Mouse (Mus musculus) stomach, postnatal 0 days (tissue): ENCODE measurements around the gene Gpatch11. TPM values are rescaled to one million over a fixed set of nuclear protein-coding genes. Genes with fewer than 3 reads are reported as not detected.
A peak's percentile ranks its signal among the peaks of the same experiment; 100 is the strongest.
"Not testable (repeated sequence)": the region's sequence is repeated elsewhere in the genome, so short reads cannot be mapped to it uniquely, and the experiment has no call there.

ENCODE experiments used
- ATAC-seq: fragments of 200-750 bp; cut with Nextera tagmentation; 2 replicates; pipeline ENCODE4 v1.8.0; 2017; ENCODE audit not compliant: low FRiP score, low TSS enrichment
- DNase-seq: peaks from one replicate; pipeline ENCODE4 v3.0.0-alpha.2; 2016; ENCODE audit warnings: low spot score
- H3K27ac ChIP-seq: fragments of 300-500 bp; sonication (generic); replicated peaks from 2 replicates; pipeline ENCODE4 v1.5.1; 2014; ENCODE audit warnings: mild to moderate bottlenecking, control low read depth
- H3K27me3 ChIP-seq: fragments of 300-500 bp; sonication (generic); 2 replicates; pipeline ENCODE4 v1.6.1; 2014; ENCODE audit warnings: low read length; ENCODE audit not compliant: control insufficient read depth, insufficient read depth
- H3K36me3 ChIP-seq: fragments of 300-500 bp; sonication (generic); 2 replicates; pipeline ENCODE4 v1.6.1; 2014; ENCODE audit warnings: low read length, mixed read lengths; ENCODE audit not compliant: control insufficient read depth, insufficient read depth
- H3K4me1 ChIP-seq: fragments of 300-500 bp; sonication (generic); replicated peaks from 2 replicates; pipeline ENCODE4 v1.6.1; 2014; ENCODE audit warnings: antibody characterized with exemption; ENCODE audit not compliant: control insufficient read depth, insufficient read depth
- H3K4me2 ChIP-seq: fragments of 300-500 bp; sonication (generic); replicated peaks from 2 replicates; pipeline ENCODE4 v1.6.1; 2014; ENCODE audit warnings: low read depth, mild to moderate bottlenecking, control low read depth, moderate library complexity
- H3K4me3 ChIP-seq: fragments of 300-500 bp; sonication (generic); 2 replicates; pipeline ENCODE4 v1.5.1; 2014; ENCODE audit warnings: low read depth, low read length, control low read depth
- H3K9ac ChIP-seq: fragments of 300-500 bp; sonication (generic); 2 replicates; pipeline ENCODE4 v1.6.1; 2014; ENCODE audit warnings: mild to moderate bottlenecking, low read length, control low read depth, mixed read lengths
- H3K9me3 ChIP-seq: fragments of 300-500 bp; sonication (generic); 2 replicates; pipeline ENCODE4 v1.6.1; 2016; ENCODE audit warnings: low read length; ENCODE audit not compliant: control insufficient read depth
- CTCF ChIP-seq: IDR thresholded peaks from 2 replicates; pipeline ENCODE4 v1.5.1; 2016; ENCODE audit warnings: antibody characterized with exemption, low read depth, mild to moderate bottlenecking, moderate library complexity
- EP300 ChIP-seq: optimal IDR thresholded peaks from 2 replicates; pipeline ENCODE3; 2016; ENCODE audit warnings: antibody characterized with exemption
- WGBS: fragments of 180-500 bp; shearing (Covaris S2); extraction: QIAGEN DNeasy Blood & Tissue Kit; methylation state at CpG from one replicate; pipeline ENCODE4 v1.1.7; 2014; 5-methylcytosine and 5-hydroxymethylcytosine counted together
- polyA plus RNA-seq: library from polyadenylated mRNA; unstranded; fragments of >200 nt; fragmentation: Nextera tagmentation; extraction: Ambion mirVana; gene quantifications from 2 replicates; pipeline ENCODE4 v1.2.1, GENCODE M21; 2015

Gpatch11 gene
- polyA plus RNA-seq: 33.8 and 35.3 TPM in 2 replicates

DNA sequence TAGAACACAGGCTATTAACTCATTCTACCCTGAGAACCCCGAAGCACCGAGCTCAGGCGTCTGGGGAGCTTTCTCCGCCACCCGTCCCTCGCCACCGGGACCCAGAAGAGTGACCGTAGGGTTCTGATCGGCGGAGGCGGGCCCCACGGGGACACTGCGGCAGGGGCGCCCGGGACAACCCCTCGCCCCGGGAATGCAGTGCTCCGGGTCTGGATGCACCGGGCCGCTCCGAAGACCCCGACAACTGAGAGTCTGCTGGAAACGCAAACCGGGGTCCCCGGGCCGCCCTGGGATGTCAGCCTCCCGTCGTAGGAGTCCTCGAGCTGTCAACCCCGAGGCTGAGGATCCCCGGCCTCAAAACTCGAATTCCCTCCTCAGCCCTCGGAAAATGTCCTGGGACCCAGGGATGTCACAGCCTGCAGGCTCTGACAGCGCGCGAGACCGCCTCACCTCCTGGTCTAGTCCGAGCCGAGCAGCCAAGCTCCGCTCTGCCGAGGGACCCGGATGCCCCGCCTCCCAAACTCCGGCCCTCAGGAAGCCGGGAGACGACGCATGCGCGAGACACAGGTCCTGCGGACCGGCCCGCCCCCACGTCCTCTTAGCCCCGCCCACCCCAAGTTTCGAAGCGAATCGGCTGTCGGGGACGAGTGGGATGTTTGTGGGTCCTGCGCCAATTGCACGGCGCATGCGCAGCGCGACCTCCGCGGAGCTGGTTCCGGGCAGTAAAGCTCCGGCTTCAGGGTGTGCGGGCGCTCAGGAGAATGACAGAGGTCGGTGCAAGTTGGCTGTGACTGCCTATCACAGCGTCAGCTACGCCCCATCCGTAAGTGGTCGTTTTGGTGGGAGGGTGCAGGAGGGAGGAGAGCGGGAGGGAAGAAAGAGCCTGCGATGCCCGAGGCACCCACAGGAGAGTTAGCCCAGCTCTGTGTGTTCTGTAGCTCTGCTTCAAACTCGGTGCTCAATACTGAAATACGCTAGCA, at the start of gene Gpatch11, which contains the start of gene Heatr5b:
TSS of gene Gpatch11 (plus strand) at position 712 of the 980 bp plus-strand sequence.
TSS of gene Heatr5b (minus strand) at position 509 of the 980 bp plus-strand sequence.
- Histone ChIP-seq H3K36me3 (peaks cover 3% of the 10 kb centered on the region; the same call in 1 of the 2 replicates), H3K27me3 (no peaks in the 10 kb centered on the region), H3K9me3 (no peaks in the 10 kb centered on the region), H3K27ac (peak within 1 kb of the TSS; percentile 86), H3K9ac (peak within 1 kb of the TSS; percentile 90), H3K4me1 (no peaks in the 10 kb centered on the region), H3K4me2 (peak within 1 kb of the TSS; percentile 97), H3K4me3 (peak within 1 kb of the TSS; percentile 88)
- under 1% methylated on average over 76 of the region's 81 CpGs for WGBS
- peak; percentile 100 for DNase-seq
- peak; percentile 98 for ATAC-seq
- TF ChIP-seq CTCF: no peak
- no peak for TF ChIP-seq EP300

DNA sequence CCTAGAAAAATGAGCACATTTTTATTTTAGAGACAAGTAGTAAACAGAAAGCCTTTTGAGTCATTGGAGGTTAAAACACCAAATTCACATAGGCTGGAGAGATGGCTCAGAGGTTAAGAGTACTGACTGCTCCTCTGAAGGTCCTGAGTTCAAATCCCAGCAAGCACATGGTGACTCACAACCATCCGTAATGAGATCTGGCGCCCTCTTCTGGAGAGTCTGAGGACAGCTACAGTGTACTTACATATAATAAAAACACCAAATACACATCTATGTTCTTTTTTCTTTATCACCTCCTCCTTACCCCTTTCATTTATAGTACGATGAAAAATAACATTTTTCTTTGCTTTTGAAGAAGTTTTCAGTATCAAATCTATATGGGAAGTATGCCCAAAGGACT, 47.1 kb upstream of the Gpatch11 start:
- ATAC-seq: not testable (repeated sequence)

DNA sequence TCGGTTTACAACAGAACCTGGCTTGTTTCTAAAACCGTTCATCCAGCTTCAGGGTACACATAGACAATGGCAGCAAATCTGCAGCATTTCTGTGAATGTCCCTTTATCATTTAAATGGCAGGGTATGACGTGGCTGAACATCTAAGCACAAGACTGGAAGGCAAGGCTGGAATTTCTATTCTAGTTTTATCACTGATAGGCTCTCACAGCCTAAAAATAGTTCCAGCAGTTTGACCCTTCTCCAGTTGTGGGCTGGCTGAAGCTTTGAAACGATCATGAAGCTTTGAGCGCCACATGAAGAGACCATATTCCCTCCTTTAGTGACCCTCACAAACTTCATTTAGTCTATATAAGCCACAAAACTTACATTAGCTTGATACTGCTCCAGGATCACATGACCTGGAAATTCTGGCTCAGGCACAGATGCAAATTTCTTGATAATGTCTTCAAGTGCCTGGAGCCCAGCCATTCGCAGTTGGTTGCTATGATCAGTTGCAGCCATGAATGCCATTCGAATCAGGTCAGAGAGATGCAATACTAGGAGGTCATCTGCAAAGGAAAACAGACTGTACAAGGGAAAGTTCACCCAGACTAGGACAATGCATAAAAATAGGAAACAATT, 44.2 kb upstream of the Gpatch11 start:
- Histone ChIP-seq H3K36me3 (peaks cover 18% of the 10 kb centered on the region; the same call in 1 of the 2 replicates), H3K4me2 (no peak overlapping the region), H3K27ac (no peak overlapping the region), H3K9ac (no peak overlapping the region), H3K9me3 (no peaks in the 10 kb centered on the region), H3K4me3 (no peak overlapping the region), H3K27me3 (no peaks in the 10 kb centered on the region), H3K4me1 (no peaks in the 10 kb centered on the region)
- ATAC-seq (no peak), DNase-seq (no peak)
- WGBS: 77% methylated on average over 7 of the region's 7 CpGs
- no peak for TF ChIP-seq CTCF
- TF ChIP-seq EP300: no peak

More for the DNA sequence above, 47.1 kb upstream of the Gpatch11 start:
- not testable (repeated sequence) for DNase-seq, H3K36me3 ChIP-seq, H3K4me1 ChIP-seq, H3K9me3 ChIP-seq, H3K9ac ChIP-seq, H3K4me3 ChIP-seq, H3K27ac ChIP-seq, H3K27me3 ChIP-seq, H3K4me2 ChIP-seq
- TF ChIP-seq CTCF: 0 out of 2 replicates have a peak, but pooled peaks have one; percentile 21
- 76% methylated on average over 3 of the region's 3 CpGs for WGBS

- TF ChIP-seq CTCF: no peak
- TF ChIP-seq EP300: no peak
- DNase-seq (no peak), ATAC-seq (no peak)
- no peak overlapping the region for H3K9ac ChIP-seq
- H3K9me3 ChIP-seq: no peaks in the 10 kb centered on the region
- H3K36me3 ChIP-seq: peaks cover 20% of the 10 kb centered on the region; the same call in 1 of the 2 replicates
- WGBS: 92% methylated on average over 3 of the region's 3 CpGs
- no peak overlapping the region for H3K4me2 ChIP-seq
- no peak overlapping the region for H3K27ac ChIP-seq
- no peak overlapping the region for H3K4me3 ChIP-seq
- no peaks in the 10 kb centered on the region for H3K27me3 ChIP-seq
- no peaks in the 10 kb centered on the region for H3K4me1 ChIP-seq
Observed at GRCm38 (mm10) chr17:78791690-78792070, 43.7 kb upstream of the Gpatch11 start.

DNA sequence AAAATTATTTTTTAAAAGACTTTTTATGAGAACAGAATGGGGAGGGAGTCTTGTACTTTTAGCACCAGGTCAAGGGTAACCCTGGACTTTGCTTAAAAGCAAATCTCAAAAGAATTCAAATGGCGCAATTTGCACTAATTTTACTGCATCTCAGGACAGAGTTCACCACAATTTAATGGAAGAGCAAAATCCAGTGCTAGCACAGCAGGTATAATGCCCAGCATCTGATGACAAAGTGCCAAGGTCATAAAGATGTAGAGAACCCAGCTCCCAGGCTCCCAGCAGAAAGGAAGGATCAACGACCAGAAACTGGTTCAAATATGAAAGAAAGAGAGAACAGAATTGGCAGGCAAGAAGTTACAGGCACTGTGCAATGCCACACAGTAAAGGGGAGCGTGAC, 43.2 kb upstream of the Gpatch11 start:
- DNase-seq (no peak), ATAC-seq (no peak)
- Histone ChIP-seq H3K9ac (no peak overlapping the region), H3K9me3 (no peaks in the 10 kb centered on the region), H3K27ac (no peak overlapping the region), H3K36me3 (peaks cover 22% of the 10 kb centered on the region; the same call in 1 of the 2 replicates), H3K4me1 (no peaks in the 10 kb centered on the region), H3K4me3 (no peak overlapping the region), H3K4me2 (no peak overlapping the region), H3K27me3 (no peaks in the 10 kb centered on the region)
- TF ChIP-seq CTCF (no peak), EP300 (no peak)
- WGBS: 86% methylated on average over 3 of the region's 3 CpGs
